Mouse (Mus musculus) lung, adult 2 months (tissue): ENCODE results near the gene Cutc. TPM values are rescaled to one million over a fixed set of nuclear protein-coding genes. Genes with fewer than 3 reads are reported as not detected.

Experiments
- DNase-seq: peaks from one replicate; pipeline ENCODE4 v3.0.0; 2022
- H3K4me1 ChIP-seq: fragments of 200-500 bp; 2 replicates; pipeline ENCODE4 v1.6.1; 2011; ENCODE audit warnings: low read length; ENCODE audit not compliant: control insufficient read depth, insufficient read depth
- H3K4me3 ChIP-seq: fragments of 200-500 bp; replicated peaks from 2 replicates; pipeline ENCODE3; 2011; ENCODE audit warnings: low read depth, mild to moderate bottlenecking, control low read depth, low read length; ENCODE audit errors: extremely low read depth
- CTCF ChIP-seq: fragments of 200-500 bp; IDR thresholded peaks from 2 replicates; pipeline ENCODE4 v1.5.1; 2011; ENCODE audit warnings: mild to moderate bottlenecking, low read length, control low read depth; ENCODE audit not compliant: insufficient read depth
- POLR2A ChIP-seq: fragments of 200-500 bp; IDR thresholded peaks from 2 replicates; pipeline ENCODE4 v1.6.1; 2011; ENCODE audit warnings: low read depth, mild to moderate bottlenecking, control low read depth, low read length, borderline replicate concordance; ENCODE audit errors: extremely low read depth
- WGBS: fragments of 180-500 bp; shearing (Covaris S2); methylation state at CpG from one replicate; pipeline ENCODE4 v1.1.7; 2018; 5-methylcytosine and 5-hydroxymethylcytosine counted together
- polyA plus RNA-seq: library from polyadenylated mRNA; depleted of rRNA; stranded (reverse); fragments of >200 nt; gene quantifications from 2 replicates; pipeline ENCODE4 v1.2.3, GENCODE M21; 2012; rRNA removed

Cutc gene
- polyA plus RNA-seq, 1 experiment, result 4.8 TPM

DNA sequence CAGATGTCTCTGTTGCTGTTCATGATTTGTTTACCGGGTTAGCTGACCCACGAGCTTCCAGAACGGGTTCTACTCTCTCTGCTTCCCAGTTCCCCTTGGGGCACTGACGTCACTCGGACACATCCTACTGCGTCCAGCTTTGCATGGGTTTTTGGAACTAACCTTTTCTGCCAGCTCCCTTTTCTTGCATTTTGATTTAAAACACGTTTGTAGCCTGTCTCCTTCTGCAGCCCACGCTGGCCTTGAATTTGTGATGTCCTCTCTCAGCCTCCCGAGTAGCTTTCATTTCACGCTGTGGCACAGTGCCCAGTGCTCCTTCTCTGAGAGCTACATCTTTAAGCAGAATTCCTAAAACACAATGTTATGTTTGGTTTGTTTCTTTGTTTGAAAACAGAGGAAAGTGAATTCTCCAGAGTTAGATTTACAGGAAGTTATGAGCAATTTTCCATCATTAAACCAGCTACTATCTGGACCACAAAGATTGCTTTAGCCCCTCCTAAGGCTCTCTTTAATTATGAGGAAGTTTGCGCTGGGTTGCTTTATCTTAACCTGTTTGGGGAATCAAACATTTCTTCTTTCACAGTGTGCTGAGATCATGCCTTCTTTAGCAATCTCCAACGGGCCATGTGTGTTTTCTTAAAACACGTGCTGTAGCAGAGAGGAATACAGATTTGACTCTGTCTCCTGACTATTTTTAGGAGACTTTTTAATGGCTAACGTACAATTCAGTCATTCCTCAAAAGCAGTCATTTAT is 63.0 kb downstream of the Cutc start:
- no peak for DNase-seq
- WGBS, result 39% methylated on average over 14 of the region's 14 CpGs
- Histone ChIP-seq H3K4me1 (no peaks in the 10 kb centered on the region), H3K4me3 (peak overlapping the region; percentile 17)
- TF ChIP-seq POLR2A (no peak), CTCF (no peak)

Other genes starting within 250 kb of the Cutc start
- gene Got1, start 228.4 kb upstream of the Cutc start, polyA plus RNA-seq, result 14.1 and 21.7 TPM in 2 replicates
- gene Nkx2-3, start 140.7 kb upstream of the Cutc start, polyA plus RNA-seq, result 0.05 TPM in 1 of 2 replicates, not detected in the other
- gene Slc25a28, start 78.1 kb upstream of the Cutc start, polyA plus RNA-seq, result 62.9 and 74.4 TPM in 2 replicates
- gene Entpd7, start 63.3 kb upstream of the Cutc start, polyA plus RNA-seq, result 3.4 and 4.1 TPM in 2 replicates
- 7.8 and 10.4 TPM in 2 replicates for gene Cox15, start within 50 bp of the Cutc start, polyA plus RNA-seq
- 0.01 and 0.13 TPM in 2 replicates for gene Abcc2, start 29.2 kb downstream of the Cutc start, polyA plus RNA-seq
- gene Dnmbp, start 187.2 kb downstream of the Cutc start, polyA plus RNA-seq, result 17.1 and 18.6 TPM in 2 replicates
- gene Cpn1, start 233.6 kb downstream of the Cutc start, polyA plus RNA-seq, result 4.3 and 5.0 TPM in 2 replicates